Mouse (Mus musculus) lung, postnatal 4 days (tissue): ENCODE data around the gene Arhgef25.
"Not testable (repeated sequence)": the region's sequence is repeated elsewhere in the genome, so short reads cannot be mapped to it uniquely, and the experiment has no call there.

Experiments
- DNase-seq, 2 experiments: peaks; one replicate each; pipeline ENCODE4 v3.0.0; 2021

Arhgef25 gene

DNA sequence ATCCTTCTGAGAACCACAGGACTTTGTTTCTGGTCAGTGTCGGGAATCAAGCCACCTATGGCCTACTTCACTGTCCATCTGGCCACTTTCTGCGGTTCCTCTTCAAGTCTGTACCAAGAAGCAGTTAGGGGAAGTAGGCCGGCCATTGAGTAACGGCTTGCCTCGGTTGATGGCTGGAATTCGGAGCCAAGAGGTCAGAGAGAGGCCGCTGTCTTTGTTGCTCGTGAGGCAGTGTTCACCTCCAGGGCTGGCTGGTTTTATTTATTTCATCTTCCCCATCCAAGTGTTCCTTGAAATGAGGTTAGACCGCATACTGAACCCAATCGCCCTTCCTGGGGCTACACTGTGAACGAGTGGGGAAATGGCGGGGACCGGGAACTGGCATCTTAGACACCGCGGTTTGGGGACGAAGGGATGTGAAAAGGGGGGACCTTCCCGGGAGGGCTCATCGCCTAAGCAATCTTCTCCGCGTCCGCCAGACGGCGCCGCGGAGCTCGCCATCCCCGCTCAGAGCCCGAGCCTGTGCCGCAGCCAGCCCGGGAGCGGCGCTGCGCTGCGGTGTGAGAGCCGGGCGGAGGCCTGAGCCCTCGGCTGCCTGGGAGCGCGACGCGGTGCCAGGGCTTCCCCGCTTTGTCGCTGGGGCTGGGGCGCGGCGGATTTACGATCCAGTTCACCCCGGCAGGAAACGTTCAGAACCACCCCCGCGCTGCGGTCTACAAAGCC is 25.1 kb downstream of the Arhgef25 start, which contains the start of gene B4galnt1:
Gene B4galnt1, plus strand, starts transcription at position 595 of the 723 bp plus-strand sequence.
- DNase-seq: peak; percentile 84

DNA sequence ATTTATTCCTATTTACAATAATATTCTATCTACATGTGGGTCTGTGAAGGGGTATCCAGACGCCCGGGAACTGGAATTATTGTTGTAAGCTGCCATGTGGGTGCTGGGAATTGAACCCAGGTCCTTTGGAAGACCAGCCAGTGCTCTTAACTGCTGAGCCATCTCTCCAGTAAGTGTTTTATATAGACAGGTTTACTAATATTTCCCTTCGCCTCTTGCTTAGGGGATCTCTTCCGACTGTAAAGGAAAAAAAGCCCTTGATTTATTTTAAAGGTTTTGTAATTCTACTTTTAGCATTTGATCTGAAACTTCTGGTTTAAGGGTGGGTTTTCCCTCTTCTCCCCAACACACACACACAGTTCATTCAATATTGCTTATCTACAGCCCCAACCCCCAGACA is 25.7 kb downstream of the Arhgef25 start:
- DNase-seq: no peak

DNA sequence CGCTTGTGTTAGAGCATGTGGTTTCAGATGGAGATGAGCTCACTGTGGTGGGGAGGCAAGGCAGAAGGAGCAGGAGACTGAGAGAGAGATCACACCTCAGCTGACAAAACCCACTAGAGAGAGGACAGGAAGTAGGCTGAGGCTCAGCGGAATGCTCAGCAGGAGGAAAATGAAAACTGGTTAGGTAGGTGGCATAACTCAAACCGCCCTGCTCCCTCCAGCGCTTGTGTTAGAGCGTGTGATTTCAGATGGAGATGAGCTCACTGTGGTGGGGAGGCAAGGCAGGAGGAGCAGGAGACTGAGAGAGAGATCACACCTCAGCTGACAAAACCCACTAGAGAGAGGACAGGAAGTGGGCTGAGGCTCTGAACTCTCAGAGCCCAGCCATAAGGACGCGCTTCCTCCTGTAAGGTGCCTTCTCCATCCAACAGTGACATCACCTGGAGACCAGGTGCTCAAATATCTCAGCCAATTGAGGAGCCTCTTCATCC is 27.1 kb downstream of the Arhgef25 start:
- not testable (repeated sequence) for DNase-seq

DNA sequence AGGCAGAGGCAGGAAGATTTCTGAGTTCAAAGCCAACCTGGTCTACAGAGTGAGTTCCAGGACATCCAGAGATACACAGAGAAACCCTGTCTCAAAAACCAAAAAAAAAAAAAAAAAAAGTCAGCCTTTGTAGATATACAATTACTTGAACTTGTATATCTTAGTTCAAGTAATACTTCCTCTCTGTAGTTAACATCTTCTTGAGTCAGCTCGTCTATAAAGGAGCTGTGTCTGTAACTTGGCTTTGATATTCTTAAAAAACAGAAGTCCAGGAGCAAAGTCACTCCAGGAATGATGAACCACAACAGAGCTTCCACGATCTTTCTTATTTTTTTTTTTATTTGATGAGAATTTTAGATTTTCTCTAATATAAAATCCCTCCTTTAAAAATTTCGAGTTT is 29.2 kb downstream of the Arhgef25 start:
- DNase-seq: no peak

DNA sequence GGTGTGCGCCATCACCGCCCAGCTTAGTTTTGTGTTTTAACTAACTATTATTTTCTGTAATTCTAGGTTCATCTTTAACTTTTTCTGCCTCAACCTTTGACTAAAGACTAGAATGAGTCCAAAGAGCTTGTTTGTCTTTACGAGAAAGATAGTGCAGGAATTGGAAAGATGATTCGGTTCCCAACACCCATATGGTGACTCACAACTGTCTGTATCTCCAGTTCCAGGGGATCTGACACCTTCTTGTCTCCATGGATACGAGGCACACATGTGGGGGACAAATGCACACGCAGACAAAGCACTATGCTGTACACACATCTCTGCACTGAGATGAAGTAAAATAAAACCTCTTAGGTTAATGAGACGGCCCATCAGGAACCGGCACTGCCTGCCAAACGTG is 29.8 kb downstream of the Arhgef25 start:
- DNase-seq: no peak

DNA sequence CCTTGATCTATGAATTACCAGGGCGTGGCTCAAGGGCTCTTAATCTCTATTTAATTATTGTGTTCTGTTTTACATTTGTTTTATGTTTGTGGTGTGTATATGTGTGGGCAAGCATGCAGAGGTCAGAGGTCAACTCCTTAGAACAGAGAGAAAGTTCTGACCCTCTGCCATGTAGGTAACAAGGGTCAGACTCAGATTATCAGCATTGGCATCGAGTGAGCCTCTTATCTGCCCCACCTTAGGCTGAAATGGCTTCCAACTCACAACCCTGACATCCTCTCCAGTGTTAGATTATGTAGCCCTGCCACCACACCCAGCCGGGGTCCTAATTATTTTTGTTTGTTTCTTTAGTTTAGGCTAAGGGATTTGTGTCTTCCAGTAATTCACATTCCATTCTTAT is 31.4 kb downstream of the Arhgef25 start:
- DNase-seq: no peak

DNA sequence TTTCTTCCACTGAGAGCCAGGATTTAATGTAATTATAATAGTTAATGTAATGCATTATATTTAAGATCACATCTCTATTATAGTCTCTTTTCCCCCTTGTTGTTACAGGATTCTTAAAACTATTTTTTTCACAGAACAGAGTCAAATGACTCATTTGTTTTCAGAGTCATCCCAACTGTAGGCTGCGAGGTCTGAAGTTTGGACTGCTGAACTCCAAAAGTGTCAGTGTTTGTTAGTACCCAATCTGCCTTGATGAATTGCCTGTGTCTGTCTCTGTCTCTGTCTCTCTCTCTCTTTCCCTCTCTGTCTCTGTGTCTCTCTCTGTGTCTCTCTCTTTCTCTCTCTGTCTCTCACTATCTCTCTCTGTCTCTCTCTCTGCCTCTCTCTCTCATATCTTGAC is 33.4 kb downstream of the Arhgef25 start:
- no peak for DNase-seq

DNA sequence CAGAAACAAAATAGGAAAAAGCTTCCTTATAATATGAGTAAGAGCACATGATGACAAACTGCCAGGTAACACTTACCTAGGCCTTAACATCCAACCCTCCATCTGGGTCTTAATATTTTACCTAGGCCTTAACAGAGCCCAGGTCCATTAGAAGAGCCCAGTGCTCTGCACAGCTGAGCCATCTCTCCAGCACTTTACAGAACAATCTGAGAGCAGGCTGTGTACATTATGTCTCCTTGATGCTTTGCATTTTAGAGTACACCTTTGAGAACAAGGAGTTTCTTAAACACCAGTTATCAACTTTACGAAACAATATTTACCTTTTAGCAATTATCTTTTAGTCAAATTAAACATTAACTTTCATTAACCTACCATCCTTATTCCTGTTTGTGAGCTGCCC is 33.8 kb downstream of the Arhgef25 start:
- DNase-seq: no peak

DNA sequence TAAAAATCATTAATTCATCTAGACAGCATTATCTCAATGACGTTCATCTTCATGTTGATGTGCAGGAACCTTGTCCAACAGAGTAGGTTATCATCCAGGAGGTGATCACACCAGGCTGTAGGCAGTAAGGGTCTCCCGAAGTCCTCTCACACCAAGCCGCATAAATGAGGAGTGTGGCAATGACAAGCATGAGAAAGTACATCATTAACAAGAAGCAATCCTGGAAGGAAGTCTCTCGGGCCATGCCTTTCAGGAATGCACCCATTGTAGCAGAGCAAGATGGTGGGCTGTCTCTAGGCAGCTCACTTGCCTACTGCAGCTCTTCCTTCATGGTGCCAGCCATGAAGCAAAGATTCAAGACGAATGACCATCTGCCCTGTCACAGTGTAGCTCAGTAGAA is 35.2 kb downstream of the Arhgef25 start:
- DNase-seq: no peak

DNA sequence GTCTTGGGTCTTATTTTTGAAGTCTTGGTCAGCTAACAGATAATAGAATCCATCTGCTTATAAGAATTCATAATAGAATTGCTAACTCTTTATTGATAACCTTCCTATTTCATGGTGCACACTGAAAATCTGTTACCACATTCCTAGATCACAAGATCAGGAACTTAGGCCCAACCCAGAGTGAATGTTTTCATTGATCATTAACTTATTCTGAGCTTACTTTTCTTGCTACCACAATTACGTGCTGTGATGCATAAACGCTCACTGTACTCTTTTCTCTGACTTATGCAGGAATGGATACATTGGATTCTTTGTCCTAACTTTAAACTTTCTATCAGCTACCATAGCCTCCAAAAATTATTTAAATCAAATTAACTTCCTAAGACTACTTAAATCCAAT is 35.6 kb downstream of the Arhgef25 start:
- DNase-seq: no peak

DNA sequence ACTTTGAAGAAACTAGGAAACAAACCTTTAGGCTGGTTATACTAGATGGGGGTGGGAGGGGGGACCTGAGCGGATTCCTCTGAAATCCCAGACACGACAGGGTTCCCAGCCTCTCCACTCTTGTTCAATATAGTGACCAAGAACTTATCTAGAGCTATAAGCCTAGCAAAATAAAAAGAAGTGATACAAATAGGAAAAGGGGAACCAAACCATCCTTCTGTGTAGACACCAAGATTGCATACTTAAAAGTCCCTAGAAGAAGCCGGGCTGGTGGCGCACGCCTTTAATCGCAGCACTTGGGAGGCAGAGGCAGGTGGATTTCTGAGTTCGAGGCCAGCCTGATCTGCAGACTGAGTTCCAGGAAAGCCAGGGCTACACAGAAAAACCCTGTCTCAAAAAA is 36.6 kb downstream of the Arhgef25 start:
- DNase-seq: no peak

DNA sequence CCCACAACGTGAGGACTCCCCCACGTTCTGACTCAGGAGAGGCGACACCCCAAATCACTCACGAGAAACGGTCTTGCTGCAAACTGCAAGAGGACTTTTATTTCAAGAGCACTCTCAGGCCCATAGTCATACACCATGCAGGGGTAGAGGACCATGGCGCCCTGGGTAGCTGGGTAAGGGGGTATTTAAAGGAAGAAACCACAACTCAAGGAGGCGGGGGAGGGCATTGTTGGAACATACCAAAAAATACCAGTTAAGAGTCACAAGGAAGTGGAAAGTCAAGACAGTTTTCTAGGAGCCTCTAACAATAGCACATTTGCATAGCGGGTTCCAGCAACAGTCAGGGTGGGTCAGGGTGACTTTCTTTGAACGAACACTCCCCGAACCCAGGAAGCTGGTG is 37.3 kb downstream of the Arhgef25 start:
- not testable (repeated sequence) for DNase-seq

DNA sequence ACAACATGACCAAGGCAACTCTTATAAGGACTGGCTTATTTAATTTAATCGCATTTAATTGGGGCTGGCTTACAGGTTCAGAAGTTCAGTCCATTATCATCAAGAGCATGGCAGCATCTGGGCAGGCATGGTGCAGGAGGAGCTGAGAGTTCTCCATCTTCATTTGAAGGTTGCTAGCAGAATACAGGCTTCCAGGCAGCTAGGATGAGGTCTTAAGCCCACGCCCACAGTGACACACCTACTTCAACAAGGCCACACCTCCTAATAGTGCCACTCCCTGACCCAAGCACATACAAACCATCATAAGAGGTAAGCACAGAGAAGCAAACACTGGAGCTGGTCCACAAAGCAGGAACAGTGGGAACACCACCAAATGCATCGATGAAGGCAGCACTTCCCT is 38.6 kb downstream of the Arhgef25 start:
- DNase-seq: not testable (repeated sequence)

DNA sequence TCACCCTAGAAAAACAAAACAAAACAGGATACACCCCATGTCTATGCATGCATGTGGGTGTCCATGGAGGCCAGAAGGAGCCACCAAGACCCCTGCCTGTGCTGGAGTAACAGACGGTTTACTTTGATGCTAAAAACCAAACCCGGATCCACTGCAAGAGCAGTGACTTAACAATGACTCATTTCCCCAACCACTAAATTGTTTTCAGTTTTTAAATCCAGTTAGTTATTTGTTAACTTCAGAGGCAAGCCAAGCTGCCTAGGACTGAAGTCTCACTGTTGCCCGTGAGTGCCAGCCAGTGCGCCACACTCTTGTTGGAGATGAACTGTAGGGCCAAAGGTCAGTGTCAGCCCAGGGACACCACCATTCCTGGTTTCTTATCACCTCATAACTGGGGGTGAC is 39.4 kb downstream of the Arhgef25 start:
- DNase-seq: no peak

DNA sequence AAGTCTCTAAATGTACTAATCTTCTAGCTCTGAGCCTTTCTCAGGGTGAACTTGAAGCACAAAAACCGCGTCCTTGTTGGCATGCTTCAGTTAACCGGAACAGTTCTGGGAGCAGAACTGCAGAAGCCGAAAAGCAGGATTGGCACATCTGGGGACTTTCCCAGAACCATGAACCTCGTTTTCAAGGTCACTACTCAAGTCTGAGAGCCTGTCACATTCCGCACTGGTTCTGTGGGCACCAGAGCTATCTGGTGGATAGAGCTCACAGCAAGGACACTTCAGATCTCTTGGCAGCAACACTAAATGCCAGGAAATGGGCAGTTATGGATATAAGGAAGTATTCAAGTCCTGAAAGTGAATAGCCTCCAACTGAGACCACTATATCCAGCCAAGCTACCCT is 42.7 kb downstream of the Arhgef25 start:
- no peak for DNase-seq

DNA sequence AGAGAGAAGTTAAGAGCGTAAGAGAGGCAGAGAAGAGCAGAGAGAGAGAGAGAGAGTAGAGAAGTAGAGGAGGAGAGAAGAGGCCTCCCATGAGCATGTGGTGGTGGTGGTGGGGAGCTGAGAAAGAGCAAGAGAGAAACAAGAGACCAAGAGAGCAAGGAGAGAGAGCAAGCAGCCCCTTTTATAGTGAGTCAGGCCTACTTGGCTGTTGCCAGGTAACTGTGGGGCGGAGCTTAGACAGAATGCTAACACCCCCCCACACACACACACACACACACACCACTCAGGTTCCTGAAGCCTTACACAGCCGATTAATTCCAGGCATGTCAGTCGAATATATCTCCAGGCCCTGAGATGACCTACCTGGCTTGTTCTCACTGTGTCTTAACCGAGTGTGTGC is 44.6 kb downstream of the Arhgef25 start:
- no peak for DNase-seq

DNA sequence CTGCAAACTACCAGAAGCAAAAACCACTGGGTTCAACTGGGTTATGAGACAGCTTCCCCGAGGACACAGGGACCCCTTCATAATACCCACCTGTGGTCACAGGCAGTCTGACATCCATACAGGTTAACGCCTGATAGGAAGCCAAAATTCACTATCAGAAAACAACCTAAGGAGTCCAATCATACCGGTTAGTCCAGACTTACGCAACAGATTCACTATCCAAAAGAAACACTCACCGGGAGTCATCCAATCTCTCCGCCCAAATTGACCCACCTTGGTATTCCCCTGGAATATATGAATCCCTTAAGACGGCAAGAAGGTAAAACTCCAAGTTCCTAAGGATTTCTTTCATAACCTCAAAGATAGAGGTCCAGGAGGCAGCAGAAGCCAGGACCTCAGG is 45.3 kb downstream of the Arhgef25 start:
- DNase-seq: no peak

DNA sequence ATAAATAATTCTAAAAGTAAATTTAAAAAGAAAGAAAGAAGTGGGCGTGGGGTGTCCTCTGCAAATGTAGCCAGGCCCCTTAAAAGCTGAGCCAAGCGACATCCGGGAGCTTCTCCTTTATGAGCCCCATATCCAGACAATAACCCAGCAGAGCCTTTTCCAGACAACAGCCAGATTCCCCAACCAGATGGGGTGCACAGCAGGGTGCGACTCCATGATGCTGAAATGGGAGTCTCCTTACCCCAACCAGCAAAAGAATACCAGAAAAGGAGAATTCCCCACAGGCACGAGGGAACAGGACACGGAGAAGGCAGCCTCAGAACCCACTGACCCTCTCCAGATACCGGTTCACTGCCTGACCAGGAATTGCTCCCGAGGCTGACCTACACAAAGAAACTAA is 46.7 kb downstream of the Arhgef25 start:
- DNase-seq: no peak

DNA sequence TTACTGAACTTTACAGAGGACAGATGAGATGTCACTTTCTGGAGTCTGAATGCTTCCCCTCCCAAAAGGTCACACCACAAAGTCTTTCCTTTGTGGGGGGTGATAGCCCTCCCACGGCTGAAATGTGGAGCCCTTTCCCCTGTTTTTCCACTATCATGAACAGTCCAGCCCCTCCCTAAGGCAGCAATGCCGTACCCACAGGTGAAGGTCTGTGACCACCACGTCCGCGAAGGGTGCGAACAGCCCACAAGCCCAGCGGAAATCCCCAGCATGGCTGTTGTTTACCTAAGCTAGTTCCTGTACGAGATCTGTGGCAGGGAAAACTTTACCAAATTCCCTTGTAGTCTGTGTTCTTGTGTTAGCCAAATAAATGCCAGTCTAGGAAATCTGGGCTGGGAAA is 48.4 kb downstream of the Arhgef25 start:
- DNase-seq: no peak

DNA sequence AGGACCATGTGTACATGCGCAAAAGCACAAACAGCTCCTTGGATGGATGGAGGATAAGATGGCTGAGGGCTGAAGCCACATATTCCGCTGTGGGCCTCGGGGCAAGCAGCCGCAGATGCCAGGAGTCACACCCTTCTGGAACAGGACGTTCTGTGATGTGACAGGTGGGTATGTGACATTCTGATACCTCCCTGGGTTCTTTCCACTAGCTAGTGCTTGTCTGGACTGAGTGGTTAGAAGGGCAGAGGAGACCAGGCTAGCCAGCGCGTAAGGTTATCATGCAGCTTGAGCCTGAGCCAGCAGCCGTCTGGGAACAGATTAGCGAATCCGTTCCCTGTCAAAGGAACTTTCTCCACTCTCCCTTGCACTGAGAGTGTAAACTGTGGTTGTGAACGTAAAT is 48.9 kb downstream of the Arhgef25 start:
- DNase-seq: no peak

DNA sequence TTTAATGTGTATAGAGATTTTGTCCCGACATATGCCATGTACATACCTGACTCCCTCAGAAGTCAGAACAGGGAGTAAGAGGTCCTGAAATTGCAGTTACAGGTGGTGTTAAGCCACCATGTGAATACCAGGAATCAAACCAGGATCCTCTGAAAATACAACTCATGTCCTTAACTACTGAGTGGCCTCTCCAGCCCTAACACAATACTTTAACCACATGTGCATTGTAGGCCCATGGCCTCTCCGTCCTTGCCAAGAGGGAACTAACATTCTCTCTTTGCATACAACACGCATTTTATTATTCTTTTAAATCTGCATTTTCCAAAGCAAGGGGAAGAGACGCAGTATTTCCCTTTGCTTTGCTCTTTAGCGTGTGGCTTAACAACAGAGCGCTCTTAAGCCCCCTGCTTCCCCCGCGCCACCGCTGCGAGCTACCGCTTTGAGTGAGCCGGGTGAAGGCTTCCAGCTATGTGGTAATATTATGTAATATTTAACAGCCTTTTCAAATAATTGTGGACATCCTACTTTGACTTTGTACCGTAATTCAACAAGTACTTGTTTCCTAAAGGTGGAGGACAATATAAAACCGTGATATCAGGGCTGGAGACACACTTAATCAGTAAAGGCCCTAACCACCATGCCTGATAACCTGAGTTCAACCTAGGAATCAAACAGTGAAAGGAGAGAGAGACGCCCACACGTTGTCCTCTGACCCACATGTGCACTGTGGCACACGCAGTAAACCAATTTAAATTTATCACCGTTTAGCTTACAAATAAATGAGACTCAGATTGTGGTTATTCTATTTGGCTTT is 51.3 kb downstream of the Arhgef25 start:
- peak in 1 of 2 experiments; percentile 31 for DNase-seq

DNA sequence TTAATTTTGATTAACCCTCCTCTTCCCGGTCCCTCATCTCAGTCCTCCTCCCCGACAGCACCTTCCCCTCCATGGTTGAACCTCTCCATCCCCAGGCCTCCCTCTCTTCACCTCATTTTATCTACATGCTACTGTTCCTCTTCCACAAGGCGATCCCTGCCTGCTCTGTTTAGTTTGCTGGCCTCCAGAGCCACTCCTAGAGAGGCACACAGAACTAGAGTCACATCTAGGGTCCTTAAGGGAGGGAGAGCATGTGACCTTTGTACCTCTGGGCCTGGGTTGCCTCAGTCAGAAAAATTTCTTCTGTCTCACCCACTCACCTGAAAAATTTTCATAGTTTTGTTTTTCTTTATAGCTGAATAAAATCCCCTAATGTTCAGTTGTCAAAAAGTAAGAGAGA is 52.0 kb downstream of the Arhgef25 start:
- DNase-seq: no peak

DNA sequence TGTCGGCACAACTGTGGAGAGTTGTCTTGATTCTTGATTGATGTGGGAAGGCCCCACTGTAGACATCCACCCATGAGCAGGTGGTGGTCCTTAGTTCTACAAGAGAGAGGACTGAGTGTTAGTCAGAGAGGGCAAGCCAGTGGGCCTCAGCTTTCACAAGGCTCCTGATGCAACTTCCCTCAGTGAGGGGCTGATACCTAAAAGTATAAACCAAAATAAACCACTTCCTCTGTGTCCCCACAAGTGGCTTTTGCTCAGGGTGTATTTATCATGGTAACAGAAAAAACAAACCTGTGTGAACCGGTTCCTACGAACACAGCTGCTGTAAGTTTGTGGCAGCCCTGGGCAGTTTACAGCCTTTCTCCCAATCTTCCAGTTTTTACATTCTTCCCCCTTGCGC is 53.4 kb downstream of the Arhgef25 start:
- peak; percentile 31 to 43 for DNase-seq

DNA sequence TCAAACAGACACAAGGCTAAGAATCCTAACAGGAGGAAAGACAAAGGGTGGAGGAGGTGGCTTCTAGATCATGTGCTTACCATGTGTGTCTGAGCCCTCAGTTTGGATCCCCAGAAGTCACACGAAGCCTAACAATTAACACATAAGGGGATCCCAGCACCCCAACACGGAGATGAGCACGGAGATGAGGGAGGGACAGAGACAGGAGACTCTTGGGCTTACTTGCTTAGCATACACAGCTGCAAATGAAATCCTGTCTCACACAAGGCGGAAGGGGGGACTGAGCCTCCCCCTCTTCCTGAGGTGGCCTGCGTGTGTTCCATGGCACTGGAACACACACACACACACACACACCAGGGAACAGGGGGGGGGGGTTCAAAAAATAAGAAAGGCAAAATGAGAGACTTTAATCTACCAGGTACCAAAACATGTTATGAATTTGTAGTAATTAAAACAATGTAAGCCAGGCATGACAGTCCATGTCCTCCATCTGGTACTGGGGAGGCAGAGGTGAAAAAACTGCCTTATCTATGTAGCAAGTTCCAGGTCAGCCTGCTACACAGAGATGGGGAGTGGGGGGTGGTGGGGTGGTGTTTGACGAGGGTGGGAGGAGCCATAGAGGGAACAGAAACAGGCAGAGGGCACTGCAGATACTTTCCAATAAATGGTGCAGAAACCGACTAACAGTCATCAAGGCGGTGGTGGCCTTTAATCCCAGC is 54.6 kb downstream of the Arhgef25 start:
- peak in 1 of 2 experiments; percentile 15 for DNase-seq
